Mouse (Mus musculus) limb, embryonic 14.5 days (tissue): ENCODE results near the gene Atxn7l1. TPM values are rescaled to one million over a fixed set of nuclear protein-coding genes. Genes with fewer than 3 reads are reported as not detected.

Source experiments
- ATAC-seq: fragments of 200-750 bp; cut with Nextera tagmentation; 2 replicates; pipeline ENCODE4 v1.8.0; 2017; ENCODE audit warnings: low read depth, moderate number of reproducible peaks, moderate TSS enrichment; ENCODE audit not compliant: low FRiP score
- DNase-seq: peaks from one replicate; pipeline ENCODE4 v3.0.0-alpha.2; 2015; ENCODE audit warnings: low spot score
- H3K27ac ChIP-seq: fragments of 300-500 bp; sonication (generic); replicated peaks from 2 replicates; pipeline ENCODE4 v1.5.1; 2014; ENCODE audit warnings: low read depth, mild to moderate bottlenecking, low read length, moderate library complexity, mixed read lengths
- H3K27me3 ChIP-seq: fragments of 300-500 bp; sonication (generic); 2 replicates; pipeline ENCODE4 v1.6.1; 2014; ENCODE audit warnings: low read length, mixed read lengths; ENCODE audit not compliant: control insufficient read depth, insufficient read depth
- H3K36me3 ChIP-seq: fragments of 300-500 bp; sonication (generic); 2 replicates; pipeline ENCODE4 v1.6.1; 2014; ENCODE audit warnings: mild to moderate bottlenecking, low read length, moderate library complexity, mixed read lengths; ENCODE audit not compliant: control insufficient read depth, insufficient read depth
- H3K4me1 ChIP-seq: fragments of 300-500 bp; sonication (generic); 2 replicates; pipeline ENCODE4 v1.6.1; 2014; ENCODE audit warnings: antibody characterized with exemption, low read length, mixed read lengths; ENCODE audit not compliant: control insufficient read depth, insufficient read depth
- H3K4me2 ChIP-seq: fragments of 300-500 bp; sonication (generic); replicated peaks from 2 replicates; pipeline ENCODE4 v1.6.1; 2014; ENCODE audit warnings: low read depth, mild to moderate bottlenecking, low read length, moderate library complexity; ENCODE audit not compliant: severe bottlenecking
- H3K4me3 ChIP-seq: fragments of 300-500 bp; sonication (generic); replicated peaks from 2 replicates; pipeline ENCODE4 v1.5.1; 2014; ENCODE audit warnings: low read length
- H3K9ac ChIP-seq: fragments of 300-500 bp; sonication (generic); 2 replicates; pipeline ENCODE4 v1.6.1; 2014; ENCODE audit warnings: mild to moderate bottlenecking, low read depth, low read length, moderate library complexity; ENCODE audit not compliant: severe bottlenecking
- H3K9me3 ChIP-seq: fragments of 300-500 bp; sonication (generic); 2 replicates; pipeline ENCODE4 v1.6.1; 2016; ENCODE audit warnings: low read length; ENCODE audit not compliant: control insufficient read depth
- POLR2A ChIP-seq: fragments of 200-500 bp; IDR thresholded peaks from 2 replicates; pipeline ENCODE4 v1.8.0; 2012; ENCODE audit warnings: inconsistent platforms, mild to moderate bottlenecking, moderate library complexity, borderline replicate concordance; ENCODE audit not compliant: insufficient read depth, insufficient read length; ENCODE audit errors: extremely low read depth
- WGBS: fragments of 180-500 bp; shearing (Covaris S2); extraction: QIAGEN DNeasy Blood & Tissue Kit; methylation state at CpG from one replicate; pipeline ENCODE4 v1.1.7; 2014; 5-methylcytosine and 5-hydroxymethylcytosine counted together
- polyA plus RNA-seq, 2 experiments: library from polyadenylated mRNA; depleted of rRNA in 1 of 2; stranded (reverse) in 1 of 2; unstranded in 1 of 2; fragments of >200 nt; fragmentation: Nextera tagmentation in 1 of 2; extraction: Ambion mirVana in 1 of 2; gene quantifications; 2 replicates each; pipeline versions ENCODE4 v1.2.1 to v1.2.3; 2012 to 2014

Atxn7l1 gene
- polyA plus RNA-seq, 2 experiments: 15.3 to 23.1 TPM

DNA sequence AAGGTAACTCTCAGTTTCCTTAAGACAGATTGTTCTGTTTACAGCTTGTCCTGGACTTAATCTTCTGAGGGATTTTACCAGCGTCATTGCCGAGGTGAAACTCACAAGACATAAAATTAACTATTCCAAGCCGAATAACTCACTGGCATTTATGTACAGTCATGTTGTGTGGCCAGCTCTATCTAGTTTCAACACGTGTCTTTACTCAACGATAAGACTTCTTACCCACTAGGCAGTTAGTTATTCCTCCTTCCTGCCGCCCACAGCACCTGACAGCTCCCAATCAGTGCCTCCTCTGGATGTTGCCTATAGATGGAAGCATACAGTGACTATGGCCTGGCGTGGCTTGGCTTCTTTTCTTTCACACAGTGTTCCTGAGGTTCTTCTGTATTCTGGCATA lies 161.2 kb downstream of the Atxn7l1 start:
- DNase-seq (no peak), ATAC-seq (no peak)
- 50% methylated on average over 7 of the region's 7 CpGs for WGBS
- H3K4me3 ChIP-seq: no peak overlapping the region
- no peaks in the 10 kb centered on the region for H3K27me3 ChIP-seq
- H3K4me2 ChIP-seq: no peak overlapping the region
- no peaks in the 10 kb centered on the region for H3K36me3 ChIP-seq
- no peaks in the 10 kb centered on the region for H3K9me3 ChIP-seq
- H3K9ac ChIP-seq: no peak overlapping the region
- no peak for TF ChIP-seq POLR2A
- no peak overlapping the region for H3K27ac ChIP-seq
- peaks cover 4% of the 10 kb centered on the region; the same call in 1 of the 2 replicates for H3K4me1 ChIP-seq

DNA sequence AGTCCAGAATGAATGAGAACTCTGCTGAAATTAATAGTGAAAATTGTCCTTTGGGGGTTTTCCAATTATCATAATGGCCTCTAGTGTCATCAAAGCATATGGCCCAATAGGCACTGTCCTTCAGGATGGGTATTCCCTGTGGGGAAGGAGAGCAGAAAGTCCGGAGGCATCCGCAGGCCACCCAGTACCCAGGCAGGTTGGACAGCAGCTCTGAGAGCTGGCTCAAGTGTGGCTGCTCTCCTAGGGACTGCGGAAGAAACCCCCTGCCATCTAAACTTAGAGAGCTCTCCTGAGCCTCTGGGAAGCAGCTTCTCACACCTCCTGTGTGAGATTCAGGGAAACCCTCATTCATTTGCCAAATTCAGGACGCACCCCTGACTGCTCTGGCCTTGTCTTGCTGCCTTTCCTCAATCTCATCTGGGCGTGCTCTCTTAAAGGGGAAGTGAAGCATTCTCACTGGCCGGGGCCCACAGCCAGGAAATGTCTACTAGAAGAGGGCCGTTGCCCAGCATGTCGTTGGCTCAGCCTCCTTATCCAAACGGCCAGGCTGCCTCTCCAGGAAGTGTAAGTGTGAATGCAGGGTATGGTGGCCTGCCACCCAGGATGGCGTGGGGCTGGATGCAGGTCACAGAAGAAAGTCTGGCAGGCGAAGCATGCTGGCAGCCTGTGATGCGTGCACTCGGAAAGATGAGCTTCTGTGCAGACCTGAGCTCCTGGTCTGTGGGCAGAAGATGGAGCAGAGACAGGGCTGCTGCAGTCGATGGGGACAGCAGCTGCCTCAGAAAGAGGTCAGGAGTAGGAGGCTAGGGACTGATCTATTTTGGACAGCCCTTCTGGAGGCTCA lies 166.6 kb downstream of the Atxn7l1 start:
- no peak overlapping the region for H3K9ac ChIP-seq
- H3K36me3 ChIP-seq: no peaks in the 10 kb centered on the region
- 32% methylated on average over 14 of the region's 14 CpGs for WGBS
- ATAC-seq (no peak), DNase-seq (peak; percentile 20)
- no peak for TF ChIP-seq POLR2A
- H3K4me3 ChIP-seq: no peak overlapping the region
- 0 out of 2 replicates have a peak overlapping the region, but pooled peaks have one; percentile 3 for H3K4me2 ChIP-seq
- H3K9me3 ChIP-seq: no peaks in the 10 kb centered on the region
- H3K27ac ChIP-seq: no peak overlapping the region
- H3K27me3 ChIP-seq: no peaks in the 10 kb centered on the region
- H3K4me1 ChIP-seq: peaks cover 4% of the 10 kb centered on the region; the same call in 1 of the 2 replicates

DNA sequence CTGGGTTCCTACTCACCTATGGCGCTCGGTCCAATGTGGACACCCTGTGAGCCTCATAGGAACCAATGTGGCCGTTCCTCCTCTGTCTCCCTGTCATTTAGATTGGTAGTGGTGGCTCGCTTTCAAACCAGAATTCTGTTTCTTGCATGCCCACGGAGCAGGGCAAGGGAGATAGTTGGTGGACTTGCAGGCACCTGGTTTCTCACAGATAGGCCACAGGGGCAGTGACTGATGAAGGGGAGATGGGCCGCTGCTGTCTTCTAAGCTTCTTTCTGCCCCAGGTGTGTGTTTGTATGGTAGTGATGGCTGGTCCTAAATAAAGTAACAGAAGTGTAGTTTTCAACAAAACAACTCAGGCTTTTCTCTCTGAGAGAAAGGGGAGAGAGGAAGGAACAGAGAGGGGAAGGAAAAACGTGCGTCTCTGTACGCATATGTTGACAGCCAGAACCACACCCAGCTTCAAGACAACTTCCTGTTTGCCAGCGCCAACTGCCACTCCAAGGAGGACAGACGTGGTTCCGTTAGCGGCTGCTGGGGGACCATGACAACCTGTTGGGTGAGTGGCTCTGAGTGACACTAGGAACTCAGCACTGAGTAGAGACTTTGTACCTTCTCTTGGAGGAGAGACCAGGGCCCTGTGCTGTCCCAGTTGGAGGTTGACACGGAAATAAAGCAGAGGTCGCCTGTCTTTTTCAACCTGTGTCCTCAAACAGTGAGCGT lies 167.6 kb downstream of the Atxn7l1 start:
- TF ChIP-seq POLR2A: no peak
- peaks cover 4% of the 10 kb centered on the region; the same call in 1 of the 2 replicates for H3K4me1 ChIP-seq
- DNase-seq (no peak), ATAC-seq (no peak)
- no peaks in the 10 kb centered on the region for H3K9me3 ChIP-seq
- H3K27me3 ChIP-seq: no peaks in the 10 kb centered on the region
- no peak overlapping the region for H3K27ac ChIP-seq
- H3K4me2 ChIP-seq: no peak overlapping the region
- 79% methylated on average over 16 of the region's 16 CpGs for WGBS
- no peaks in the 10 kb centered on the region for H3K36me3 ChIP-seq
- H3K4me3 ChIP-seq: no peak overlapping the region
- H3K9ac ChIP-seq: no peak overlapping the region

DNA sequence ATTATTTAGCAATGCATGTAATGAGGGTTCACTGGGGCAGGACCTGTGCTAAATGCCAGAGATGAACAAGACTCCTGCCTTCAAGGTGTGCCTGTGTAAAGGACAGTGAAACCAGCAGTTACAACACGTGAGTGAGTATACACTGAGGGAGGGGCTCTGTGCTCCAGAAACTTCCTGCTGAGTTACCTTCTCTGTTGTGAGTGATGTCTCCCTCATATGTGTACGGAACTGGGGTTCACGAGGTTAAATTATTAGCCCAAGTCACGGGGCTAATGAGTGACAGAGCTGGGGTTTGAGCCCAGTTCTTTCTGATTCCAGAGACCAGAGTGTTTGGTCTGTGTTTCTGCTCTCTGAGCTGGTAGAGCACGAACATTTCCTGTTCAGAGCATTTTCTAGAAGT lies 168.3 kb downstream of the Atxn7l1 start:
- Histone ChIP-seq H3K27ac (no peak overlapping the region), H3K9me3 (no peaks in the 10 kb centered on the region), H3K27me3 (no peaks in the 10 kb centered on the region), H3K4me2 (no peak overlapping the region), H3K4me1 (peaks cover 4% of the 10 kb centered on the region; the same call in 1 of the 2 replicates), H3K9ac (no peak overlapping the region), H3K4me3 (no peak overlapping the region), H3K36me3 (no peaks in the 10 kb centered on the region)
- DNase-seq: no peak
- 46% methylated on average over 5 of the region's 5 CpGs for WGBS
- no peak for ATAC-seq
- TF ChIP-seq POLR2A: no peak

DNA sequence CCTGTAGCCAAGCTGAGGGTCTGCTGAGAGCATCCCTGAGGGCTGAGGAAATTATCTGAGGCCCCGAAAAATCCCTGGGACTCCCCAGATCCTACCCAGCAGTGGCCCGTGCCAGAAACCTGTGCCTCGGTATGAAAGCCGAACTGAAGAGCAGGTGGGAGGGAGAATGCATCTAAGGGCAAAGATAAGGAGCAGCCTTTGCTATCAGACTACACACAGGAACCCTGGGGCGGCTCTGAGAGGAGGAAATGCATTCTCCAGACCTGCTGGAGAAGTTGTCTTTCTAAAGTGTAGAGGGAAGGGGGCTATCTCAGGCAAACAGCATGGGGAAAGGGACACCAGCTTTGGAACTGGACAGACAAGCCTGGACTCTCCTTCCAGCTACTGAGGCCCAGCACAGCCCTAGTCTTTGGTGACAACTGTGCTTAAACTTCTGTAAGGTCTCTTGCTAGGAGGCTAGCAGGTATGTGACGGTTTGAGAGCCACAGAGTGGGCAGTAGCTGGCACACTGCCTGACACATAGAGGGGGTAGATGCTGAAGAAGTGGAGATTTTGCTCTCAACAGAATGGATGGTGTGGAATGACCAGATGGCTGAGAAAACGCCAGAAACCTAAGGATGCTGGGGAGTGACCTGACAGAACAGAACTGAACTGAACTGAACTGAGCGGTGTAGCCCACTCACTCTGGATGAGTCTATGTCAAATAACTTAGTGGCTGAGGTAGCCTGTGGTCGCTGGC lies 170.5 kb downstream of the Atxn7l1 start:
- no peak overlapping the region for H3K4me2 ChIP-seq
- no peak overlapping the region for H3K9ac ChIP-seq
- H3K27me3 ChIP-seq: no peaks in the 10 kb centered on the region
- TF ChIP-seq POLR2A: no peak
- H3K27ac ChIP-seq: no peak overlapping the region
- H3K4me3 ChIP-seq: no peak overlapping the region
- peaks cover 4% of the 10 kb centered on the region; the same call in 1 of the 2 replicates for H3K4me1 ChIP-seq
- ATAC-seq (no peak), DNase-seq (no peak)
- H3K9me3 ChIP-seq: no peaks in the 10 kb centered on the region
- no peaks in the 10 kb centered on the region for H3K36me3 ChIP-seq
- WGBS: 79% methylated on average over 9 of the region's 9 CpGs
